Mouse (Mus musculus): ENCODE measurements around the gene Dlgap4. TPM values are rescaled to one million over a fixed set of nuclear protein-coding genes. Genes with fewer than 3 reads are reported as not detected.

Gene Dlgap4
- total RNA-seq, 1 experiment from 2014 or later: 29.2 TPM

DNA sequence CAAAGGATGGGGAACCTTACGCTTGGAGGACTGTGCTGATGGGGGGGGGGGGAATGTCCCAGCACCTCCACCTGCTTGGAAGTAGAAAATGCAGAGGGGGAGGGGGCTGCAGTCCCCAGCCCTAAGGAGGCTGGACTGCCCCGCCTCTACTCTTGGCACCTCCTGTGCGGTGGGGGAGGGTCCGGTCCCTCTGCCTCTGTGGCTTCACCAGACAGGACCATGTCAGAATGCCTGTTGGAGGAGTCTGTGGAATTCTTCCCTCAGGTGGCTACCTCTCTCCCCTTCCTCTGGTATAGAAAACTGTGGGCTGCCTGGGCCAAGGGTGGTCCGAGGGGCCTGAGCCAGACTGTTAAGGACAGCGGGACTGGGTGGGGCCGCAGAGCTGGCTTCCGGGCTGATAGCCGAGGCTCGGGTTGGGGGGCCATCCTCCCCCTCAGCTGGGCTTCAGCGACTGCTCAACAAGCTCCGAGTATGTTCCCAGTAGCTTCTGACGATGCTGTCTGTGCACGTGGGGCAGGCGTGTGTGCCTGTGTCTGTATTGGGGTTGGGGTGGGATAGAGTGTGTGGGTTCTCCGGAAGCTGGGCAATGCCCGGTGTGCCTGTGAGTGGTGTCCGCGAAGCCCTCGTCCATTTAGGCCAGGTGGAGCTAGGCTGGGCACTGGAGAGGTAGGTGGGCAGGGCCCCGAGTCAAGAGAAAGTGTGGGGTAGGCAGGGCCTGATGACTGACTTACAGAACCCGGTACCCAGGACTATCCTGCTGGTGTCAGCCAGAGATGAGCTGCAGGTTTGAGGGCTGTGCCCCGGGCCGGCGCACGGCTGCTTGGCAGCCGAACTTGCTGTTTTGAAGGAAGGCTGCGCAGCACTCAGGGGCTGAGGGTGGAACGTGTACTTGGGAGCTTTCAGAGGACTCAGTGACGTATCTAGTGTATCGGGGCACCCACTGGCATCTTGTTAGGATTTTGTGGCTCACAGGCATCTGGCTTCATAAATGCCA lies 1.5 kb downstream of the Dlgap4 start:
- no peak for ATAC-seq (replicated peaks; ENCODE audit: insufficient number of reproducible peaks, low FRiP score, low TSS enrichment, poor library complexity, severe bottlenecking)

- no peak for ATAC-seq (replicated peaks; ENCODE audit: insufficient number of reproducible peaks, low FRiP score, low TSS enrichment, poor library complexity, severe bottlenecking)
These were observed 3.0 kb downstream of the Dlgap4 start for GRCm38 (mm10) chr2:156616513-156616912.

DNA sequence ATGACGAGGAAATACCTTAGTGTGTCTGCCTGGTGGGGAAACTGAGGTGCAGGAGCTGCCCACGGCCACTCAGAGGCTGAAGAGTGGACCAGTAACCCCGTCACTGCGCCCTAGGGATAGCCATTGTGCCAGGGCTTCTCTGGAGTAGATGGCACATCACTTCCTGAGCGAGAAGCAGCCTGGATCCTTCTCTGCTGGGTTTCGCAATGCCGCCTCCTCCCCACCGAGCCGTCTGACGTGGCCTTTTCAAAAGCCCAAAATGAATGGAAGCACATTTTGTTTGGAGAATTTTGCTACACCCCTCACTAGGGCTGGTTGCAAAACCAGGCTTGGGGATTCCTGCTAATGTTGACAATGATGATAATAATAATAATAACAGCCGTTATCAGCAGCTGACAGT lies 4.0 kb downstream of the Dlgap4 start:
- ATAC-seq (replicated peaks; ENCODE audit: insufficient number of reproducible peaks, low FRiP score, low TSS enrichment, poor library complexity, severe bottlenecking): no peak

GRCm38 (mm10) chr2:156620874-156621273 lies 7.4 kb downstream of the Dlgap4 start:
- ATAC-seq (replicated peaks; ENCODE audit: insufficient number of reproducible peaks, low FRiP score, low TSS enrichment, poor library complexity, severe bottlenecking): no peak

- no peak for ATAC-seq (replicated peaks; ENCODE audit: insufficient number of reproducible peaks, low FRiP score, low TSS enrichment, poor library complexity, severe bottlenecking)
These were observed 7.9 kb downstream of the Dlgap4 start for GRCm38 (mm10) chr2:156621449-156621848.

GRCm38 (mm10) chr2:156622192-156622591 lies 8.7 kb downstream of the Dlgap4 start:
- ATAC-seq (replicated peaks; ENCODE audit: insufficient number of reproducible peaks, low FRiP score, low TSS enrichment, poor library complexity, severe bottlenecking): no peak

DNA sequence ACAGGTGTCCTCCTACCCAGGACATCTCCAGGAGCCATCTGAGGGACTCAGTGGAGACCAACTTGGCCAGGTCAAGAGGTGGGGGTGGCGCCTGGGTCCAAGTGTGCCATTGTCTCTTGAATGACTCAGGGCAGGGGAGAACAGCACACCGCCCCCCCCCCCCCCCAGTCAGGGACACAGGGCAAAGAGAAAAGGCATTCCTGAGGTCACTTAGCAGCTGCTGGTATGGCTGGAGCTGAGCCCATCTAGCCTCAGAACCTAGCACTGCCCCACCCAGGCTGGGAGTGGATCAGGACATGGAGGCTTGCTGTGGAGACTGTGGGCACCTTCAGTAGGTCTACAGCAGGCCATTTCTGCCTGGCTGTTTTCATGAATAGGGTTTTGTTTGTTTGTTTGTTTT lies 9.7 kb downstream of the Dlgap4 start:
- no peak for ATAC-seq (replicated peaks; ENCODE audit: insufficient number of reproducible peaks, low FRiP score, low TSS enrichment, poor library complexity, severe bottlenecking)

DNA sequence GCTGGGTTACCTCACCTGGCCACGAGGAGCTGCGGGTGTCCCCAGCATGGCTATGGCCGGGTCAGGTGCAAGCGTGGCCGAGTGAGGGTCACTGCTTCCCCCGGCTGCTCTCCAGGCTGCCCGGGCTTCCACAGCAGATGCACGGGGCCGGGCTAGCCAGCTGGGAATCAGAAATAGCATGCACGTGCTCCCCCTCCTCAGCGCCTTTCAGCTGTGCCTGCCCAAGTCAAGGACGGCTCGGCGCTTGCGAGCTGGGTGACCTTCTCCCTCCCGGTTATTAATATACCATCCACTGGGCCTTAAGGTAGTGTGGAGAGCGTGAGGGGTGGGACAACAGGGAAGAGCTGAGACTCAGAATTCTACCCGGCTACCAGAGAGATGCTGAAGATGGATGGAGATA lies 11.8 kb downstream of the Dlgap4 start:
- no peak for ATAC-seq (replicated peaks; ENCODE audit: insufficient number of reproducible peaks, low FRiP score, low TSS enrichment, poor library complexity, severe bottlenecking)

- ATAC-seq (replicated peaks; ENCODE audit: insufficient number of reproducible peaks, low FRiP score, low TSS enrichment, poor library complexity, severe bottlenecking): no peak
These were observed 12.6 kb downstream of the Dlgap4 start for GRCm38 (mm10) chr2:156626119-156626518.

DNA sequence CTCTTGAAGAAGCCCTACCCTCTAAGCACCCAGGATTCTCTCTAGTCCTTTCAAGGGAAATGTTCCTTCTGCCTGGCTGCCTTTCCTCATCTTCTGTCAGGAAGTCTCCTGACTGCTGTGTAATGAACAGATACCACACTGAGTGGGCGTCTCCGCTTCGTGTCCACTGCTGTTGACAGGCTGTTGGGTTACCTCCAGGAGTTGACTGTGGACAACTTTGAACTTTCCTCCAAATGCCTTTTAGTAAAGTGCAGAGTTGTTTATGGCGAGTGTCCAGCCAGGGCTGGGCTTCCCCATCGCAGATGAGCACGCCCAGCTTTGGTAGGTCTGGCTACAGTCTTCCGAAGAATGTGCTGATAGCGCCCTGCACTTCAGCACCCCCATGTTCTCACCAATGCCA lies 13.0 kb downstream of the Dlgap4 start:
- ATAC-seq (replicated peaks; ENCODE audit: insufficient number of reproducible peaks, low FRiP score, low TSS enrichment, poor library complexity, severe bottlenecking): no peak

- no peak for ATAC-seq (replicated peaks; ENCODE audit: insufficient number of reproducible peaks, low FRiP score, low TSS enrichment, poor library complexity, severe bottlenecking)
These were observed 14.4 kb downstream of the Dlgap4 start for GRCm38 (mm10) chr2:156627917-156628316.

- ATAC-seq (replicated peaks; ENCODE audit: insufficient number of reproducible peaks, low FRiP score, low TSS enrichment, poor library complexity, severe bottlenecking): no peak
These were observed 16.8 kb downstream of the Dlgap4 start for GRCm38 (mm10) chr2:156630288-156630687.

- ATAC-seq (replicated peaks; ENCODE audit: insufficient number of reproducible peaks, low FRiP score, low TSS enrichment, poor library complexity, severe bottlenecking): no peak
These were observed 19.2 kb downstream of the Dlgap4 start for GRCm38 (mm10) chr2:156632721-156633120.

- ATAC-seq (replicated peaks; ENCODE audit: insufficient number of reproducible peaks, low FRiP score, low TSS enrichment, poor library complexity, severe bottlenecking): no peak
These were observed 21.6 kb downstream of the Dlgap4 start for GRCm38 (mm10) chr2:156635091-156635490.

DNA sequence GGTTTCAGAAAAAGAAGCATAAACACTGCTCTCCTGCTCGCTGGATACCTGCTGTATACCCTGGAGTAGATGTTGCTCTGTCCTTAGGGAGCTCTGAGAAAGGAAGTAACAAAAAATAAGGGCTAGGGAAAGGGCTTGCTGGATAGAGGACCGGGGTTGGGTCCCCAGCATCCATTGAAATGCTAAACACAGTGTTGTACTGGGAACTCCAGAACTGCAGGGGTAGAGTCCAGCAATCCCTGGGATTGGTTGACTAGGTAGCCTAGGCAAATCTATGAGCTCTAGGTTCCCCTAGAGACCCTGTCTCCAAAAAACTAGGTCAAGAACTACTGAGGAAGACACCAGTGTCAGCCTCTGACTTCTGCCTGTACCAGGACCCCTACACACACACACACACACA lies 27.6 kb downstream of the Dlgap4 start:
- no peak for ATAC-seq (replicated peaks; ENCODE audit: insufficient number of reproducible peaks, low FRiP score, low TSS enrichment, poor library complexity, severe bottlenecking)

DNA sequence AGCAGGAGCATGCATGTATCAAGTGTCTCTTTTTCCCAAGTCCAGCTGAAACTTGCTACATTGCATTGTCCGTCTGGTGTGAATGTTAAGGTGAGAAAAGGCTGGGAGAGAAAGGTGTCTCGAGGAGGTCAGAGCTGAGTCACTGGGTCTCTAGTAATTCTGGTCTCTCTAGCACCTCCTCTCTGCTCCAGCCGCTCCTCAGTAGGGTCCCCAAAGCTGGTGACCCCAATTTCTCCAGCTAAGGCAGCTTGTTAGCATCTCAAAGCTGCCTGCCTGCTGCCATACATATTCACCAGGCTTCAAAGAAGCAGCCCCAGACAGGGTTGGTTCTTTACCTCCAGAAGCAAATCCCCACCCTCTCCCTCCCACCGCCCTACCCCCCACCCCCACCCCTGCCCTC lies 29.4 kb downstream of the Dlgap4 start:
- no peak for ATAC-seq (replicated peaks; ENCODE audit: insufficient number of reproducible peaks, low FRiP score, low TSS enrichment, poor library complexity, severe bottlenecking)

DNA sequence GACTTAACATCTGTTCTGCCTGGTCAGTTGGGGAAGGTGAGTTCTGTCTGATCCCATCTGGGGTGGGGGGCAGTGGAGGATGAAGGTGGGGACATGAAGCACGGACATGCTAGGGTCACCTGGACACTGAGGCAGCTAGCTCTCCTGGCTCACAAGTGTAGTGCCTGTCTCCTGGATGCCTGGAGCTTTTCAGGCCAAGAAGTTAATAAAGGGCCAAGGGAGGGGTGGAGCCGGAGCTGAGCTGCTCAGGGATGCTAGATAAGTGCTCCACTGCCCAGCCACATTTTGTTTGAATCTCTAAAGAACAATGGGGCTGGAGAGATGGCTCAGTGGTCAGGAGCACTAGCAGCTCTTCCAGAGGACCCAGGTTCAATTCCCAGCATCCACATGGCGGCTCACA lies 29.9 kb downstream of the Dlgap4 start:
- ATAC-seq (replicated peaks; ENCODE audit: insufficient number of reproducible peaks, low FRiP score, low TSS enrichment, poor library complexity, severe bottlenecking): no peak

DNA sequence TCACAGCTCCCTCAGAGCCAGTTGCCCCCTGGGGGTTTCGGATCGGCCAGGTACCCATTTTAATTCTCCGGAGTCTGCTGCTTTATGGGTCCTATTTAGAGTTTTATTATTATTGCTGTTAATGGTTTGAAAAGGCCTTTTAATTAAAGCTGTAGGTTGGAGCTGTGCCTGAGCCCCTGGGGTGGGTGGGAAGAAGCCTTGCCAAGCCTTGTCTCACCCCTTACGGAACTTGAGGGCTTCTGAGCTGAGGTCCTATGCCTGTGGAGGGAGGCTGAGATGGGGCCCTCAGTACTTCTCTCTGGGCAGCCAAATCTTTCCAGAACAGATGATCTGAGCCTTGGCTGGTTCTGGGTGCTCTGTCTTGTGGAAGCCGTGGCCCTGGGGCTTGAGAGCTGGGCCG lies 31.6 kb downstream of the Dlgap4 start:
- no peak for ATAC-seq (replicated peaks; ENCODE audit: insufficient number of reproducible peaks, low FRiP score, low TSS enrichment, poor library complexity, severe bottlenecking)

- ATAC-seq (replicated peaks; ENCODE audit: insufficient number of reproducible peaks, low FRiP score, low TSS enrichment, poor library complexity, severe bottlenecking): no peak
These were observed 33.4 kb downstream of the Dlgap4 start for GRCm38 (mm10) chr2:156646877-156647276.

DNA sequence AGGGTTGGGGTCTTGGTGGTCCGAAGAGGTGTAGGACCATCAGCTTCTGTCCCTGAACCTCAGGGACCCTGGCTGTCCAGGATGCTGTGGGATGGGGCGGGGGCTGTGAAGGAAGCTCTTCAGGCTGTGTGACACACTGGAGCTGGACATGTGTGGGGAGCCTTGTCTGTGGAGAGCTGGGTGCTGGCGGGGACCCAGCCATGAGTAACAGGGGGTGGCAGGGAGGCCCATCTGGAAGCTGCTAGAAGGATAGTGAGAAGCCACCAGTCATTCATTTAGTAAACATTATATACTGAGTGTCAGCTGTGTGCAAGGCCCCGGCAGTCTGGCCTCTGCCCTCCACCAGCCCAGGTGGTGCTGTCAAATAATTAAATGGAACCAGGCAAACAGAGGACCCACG lies 34.5 kb downstream of the Dlgap4 start:
- no peak for ATAC-seq (replicated peaks; ENCODE audit: insufficient number of reproducible peaks, low FRiP score, low TSS enrichment, poor library complexity, severe bottlenecking)

All from monocyte, adult 5-6 weeks (primary cell).